Mouse (Mus musculus) cortical plate, adult 2 months (tissue): ENCODE results near the gene Prdm16. TPM values are rescaled to one million over a fixed set of nuclear protein-coding genes. Genes with fewer than 3 reads are reported as not detected.

Experiments
- H3K27ac ChIP-seq: fragments of 200-500 bp; 2 replicates; pipeline ENCODE4 v1.5.1; 2012; ENCODE audit warnings: low read length, control low read depth, inconsistent platforms; ENCODE audit not compliant: insufficient read depth
- H3K4me1 ChIP-seq: fragments of 200-500 bp; 2 replicates; pipeline ENCODE4 v1.6.1; 2011; ENCODE audit warnings: low read length; ENCODE audit not compliant: control insufficient read depth, insufficient read depth
- H3K4me3 ChIP-seq: fragments of 200-500 bp; 2 replicates; pipeline ENCODE4 v1.5.1; 2011; ENCODE audit warnings: mild to moderate bottlenecking, low read length, control low read depth; ENCODE audit not compliant: insufficient read depth
- CTCF ChIP-seq: fragments of 200-500 bp; IDR thresholded peaks from 2 replicates; pipeline ENCODE4 v1.5.1; 2011; ENCODE audit warnings: mild to moderate bottlenecking, control low read depth, low read length; ENCODE audit not compliant: insufficient read depth; ENCODE audit errors: extremely low read depth
- POLR2A ChIP-seq: fragments of 200-500 bp; IDR thresholded peaks from 2 replicates; pipeline ENCODE4 v1.6.1; 2011; ENCODE audit warnings: mild to moderate bottlenecking, low read length, control low read depth; ENCODE audit not compliant: insufficient read depth; ENCODE audit errors: extremely low read depth
- polyA plus RNA-seq: library from polyadenylated mRNA; depleted of rRNA; stranded (reverse); fragments of >200 nt; gene quantifications from 2 replicates; pipeline ENCODE4 v1.2.3, GENCODE M21; 2012; rRNA removed

Gene Prdm16
- 5.4 and 5.8 TPM in 2 replicates for polyA plus RNA-seq

- Histone ChIP-seq H3K4me1 (no peaks in the 10 kb centered on the region), H3K27ac (peak within 1 kb of the TSS; percentile 87), H3K4me3 (peak within 1 kb of the TSS; percentile 36)
- no peak for TF ChIP-seq POLR2A
- TF ChIP-seq CTCF: no peak
Observed at GRCm38 (mm10) chr4:154636721-154637311, at the start of gene Prdm16. Gene Prdm16, minus strand, starts transcription at chr4:154636873.

GRCm38 (mm10) chr4:154683068-154683752, 46.5 kb upstream of the Prdm16 start:
- no peak for TF ChIP-seq POLR2A
- no peak for TF ChIP-seq CTCF
- Histone ChIP-seq H3K4me3 (no peak overlapping the region), H3K4me1 (no peaks in the 10 kb centered on the region), H3K27ac (no peak overlapping the region)

- H3K27ac ChIP-seq: no peak overlapping the region
- H3K4me1 ChIP-seq: no peaks in the 10 kb centered on the region
- TF ChIP-seq POLR2A: no peak
- no peak for TF ChIP-seq CTCF
Observed at GRCm38 (mm10) chr4:154682311-154682710, 45.6 kb upstream of the Prdm16 start.

GRCm38 (mm10) chr4:154675441-154676000, 38.8 kb upstream of the Prdm16 start:
- H3K4me1 ChIP-seq: no peaks in the 10 kb centered on the region
- no peak overlapping the region for H3K27ac ChIP-seq
- no peak for TF ChIP-seq POLR2A
- TF ChIP-seq CTCF: no peak
- H3K4me3 ChIP-seq: no peak overlapping the region

More at GRCm38 (mm10) chr4:154682311-154682710, 45.6 kb upstream of the Prdm16 start:
- H3K4me3 ChIP-seq: no peak overlapping the region

- Histone ChIP-seq H3K4me1 (no peaks in the 10 kb centered on the region), H3K4me3 (no peak overlapping the region), H3K27ac (no peak overlapping the region)
- TF ChIP-seq CTCF (no peak), POLR2A (no peak)
Observed at GRCm38 (mm10) chr4:154674966-154675365, 38.3 kb upstream of the Prdm16 start.

- H3K4me3 ChIP-seq: no peak overlapping the region
- H3K4me1 ChIP-seq: no peaks in the 10 kb centered on the region
- TF ChIP-seq CTCF (peak; percentile 61), POLR2A (no peak)
- H3K27ac ChIP-seq: no peak overlapping the region
Observed at GRCm38 (mm10) chr4:154674541-154674940, 37.9 kb upstream of the Prdm16 start.

- no peaks in the 10 kb centered on the region for H3K4me1 ChIP-seq
- TF ChIP-seq POLR2A (no peak), CTCF (no peak)
- H3K4me3 ChIP-seq: no peak overlapping the region
- no peak overlapping the region for H3K27ac ChIP-seq
Observed at GRCm38 (mm10) chr4:154673986-154674385, 37.3 kb upstream of the Prdm16 start.

GRCm38 (mm10) chr4:154672027-154672426, 35.4 kb upstream of the Prdm16 start:
- no peaks in the 10 kb centered on the region for H3K4me1 ChIP-seq
- H3K4me3 ChIP-seq: no peak overlapping the region
- no peak for TF ChIP-seq CTCF
- TF ChIP-seq POLR2A: no peak
- H3K27ac ChIP-seq: no peak overlapping the region

GRCm38 (mm10) chr4:154671232-154671912, 34.7 kb upstream of the Prdm16 start:
- no peak overlapping the region for H3K27ac ChIP-seq
- H3K4me1 ChIP-seq: no peaks in the 10 kb centered on the region
- TF ChIP-seq POLR2A (no peak), CTCF (no peak)
- no peak overlapping the region for H3K4me3 ChIP-seq

- no peak for TF ChIP-seq POLR2A
Observed at GRCm38 (mm10) chr4:154667767-154668166, 31.1 kb upstream of the Prdm16 start, which contains the start of gene Actrt2. Gene Actrt2, minus strand, starts transcription at chr4:154667867.

More at GRCm38 (mm10) chr4:154667767-154668166, 31.1 kb upstream of the Prdm16 start, which contains the start of gene Actrt2:
- Histone ChIP-seq H3K4me3 (no peak within 1 kb of the TSS), H3K4me1 (no peaks in the 10 kb centered on the region), H3K27ac (no peak within 1 kb of the TSS)
